Mouse (Mus musculus) heart, adult 9 months (tissue): Measurements from ENCODE around the gene Gm9944.

Source experiments
- DNase-seq, 2 experiments: peaks; one replicate each; pipeline ENCODE4 v3.0.0; 2022; ENCODE audit warnings: low spot score in 2 of 2

Gene Gm9944

DNA sequence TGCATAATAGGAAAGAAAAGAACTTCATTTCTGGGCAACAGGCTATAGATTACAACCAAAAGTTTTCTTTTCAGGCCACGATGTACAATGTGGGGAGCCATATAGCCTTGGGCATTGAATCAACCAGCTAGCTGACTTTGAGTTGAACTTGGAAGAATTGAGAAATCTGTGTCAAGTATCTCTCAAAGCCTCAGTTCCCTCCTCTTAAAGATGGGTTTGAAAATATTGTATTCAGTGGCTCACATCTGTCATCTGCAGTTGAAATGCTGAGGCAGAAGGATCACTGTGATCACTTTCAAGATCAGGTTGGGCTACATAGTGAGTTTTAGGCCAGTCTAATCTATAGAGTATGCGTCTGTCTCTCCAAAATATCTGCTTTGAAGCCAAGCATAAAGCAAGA, at the start of gene Gm9944:
Gene Gm9944, minus strand, starts transcription at position 101 of the 400 bp plus-strand sequence.
- no peak for DNase-seq

DNA sequence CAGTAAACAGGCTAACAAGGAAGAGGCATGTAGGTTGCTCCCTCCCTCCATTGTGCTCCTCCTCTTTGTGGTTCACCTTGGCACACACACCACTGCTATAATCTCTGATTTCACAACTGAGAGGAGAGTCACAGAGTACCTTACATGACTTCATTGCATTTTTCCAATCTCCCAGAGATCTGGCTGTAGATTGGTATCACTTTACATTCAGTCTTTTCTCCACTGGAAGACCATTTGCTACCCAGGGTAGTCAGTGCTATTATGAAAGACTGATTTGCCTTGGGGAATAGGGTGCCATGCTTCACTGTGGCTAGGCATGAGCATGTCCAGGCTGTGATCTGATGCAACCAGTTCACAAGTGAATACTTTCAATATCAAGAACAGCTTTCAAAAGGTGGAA, 40.2 kb upstream of the Gm9944 start:
- DNase-seq, result no peak

DNA sequence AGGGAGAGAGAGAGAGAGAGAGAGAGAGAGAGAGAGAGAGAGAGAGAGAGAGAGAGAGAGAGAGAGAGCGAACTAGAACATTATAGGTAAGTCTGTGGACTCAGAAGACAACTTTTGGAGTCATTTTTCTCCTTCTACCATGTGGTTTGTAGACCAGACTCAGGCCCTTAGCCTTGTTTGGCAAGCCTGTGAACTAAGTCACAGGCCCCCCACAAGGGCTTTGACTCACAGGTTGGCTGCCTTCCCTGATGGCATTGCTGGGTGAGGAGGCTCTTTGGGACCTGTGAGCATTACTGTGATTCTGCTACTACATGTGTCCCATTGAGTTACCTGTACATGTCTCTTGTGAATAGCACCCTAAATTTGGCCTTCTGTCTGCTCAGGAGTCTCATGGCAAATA, 15.0 kb upstream of the Gm9944 start:
- DNase-seq, result no peak

DNA sequence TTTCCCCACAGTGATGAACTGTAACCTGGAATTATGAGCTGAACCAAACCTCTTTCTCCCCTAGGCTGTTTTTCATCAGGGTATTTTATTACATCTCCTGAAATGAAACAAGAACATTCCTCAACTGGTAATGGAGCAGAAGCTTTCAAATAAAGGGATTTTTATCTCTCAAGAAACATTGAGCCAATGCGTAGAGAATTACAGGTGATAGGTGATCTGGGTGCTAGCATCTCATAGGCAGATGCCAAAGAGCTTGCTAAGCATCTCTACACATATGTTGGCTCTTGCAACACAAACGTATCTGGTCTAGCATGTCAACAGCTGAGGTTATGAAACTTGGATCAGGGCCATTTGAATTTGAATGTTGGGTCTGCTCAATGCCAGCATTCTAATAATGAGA, 12.1 kb upstream of the Gm9944 start:
- DNase-seq, result no peak

DNA sequence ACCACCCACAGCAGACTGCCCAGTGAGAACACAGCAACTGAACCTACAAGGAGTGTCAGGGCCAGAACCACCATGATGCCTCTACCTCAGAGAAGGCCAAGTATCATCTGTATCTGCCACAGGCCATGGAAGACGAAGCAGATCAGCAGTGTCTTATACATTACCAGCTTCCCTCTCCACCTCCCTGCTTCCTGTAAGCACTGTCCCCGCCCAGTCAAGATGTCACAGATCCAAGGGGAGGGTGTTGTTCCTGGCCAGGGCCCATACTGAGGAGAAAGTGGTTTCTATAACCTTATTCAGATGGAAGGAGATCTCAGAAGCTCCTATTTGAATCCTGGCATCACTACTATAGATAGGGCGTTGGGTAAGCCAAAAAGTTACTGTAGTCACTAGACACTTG, 10.5 kb upstream of the Gm9944 start, which contains the start of gene Aadacl3:
Gene Aadacl3, minus strand, starts transcription at position 101 of the 400 bp plus-strand sequence.
- DNase-seq, result no peak

DNA sequence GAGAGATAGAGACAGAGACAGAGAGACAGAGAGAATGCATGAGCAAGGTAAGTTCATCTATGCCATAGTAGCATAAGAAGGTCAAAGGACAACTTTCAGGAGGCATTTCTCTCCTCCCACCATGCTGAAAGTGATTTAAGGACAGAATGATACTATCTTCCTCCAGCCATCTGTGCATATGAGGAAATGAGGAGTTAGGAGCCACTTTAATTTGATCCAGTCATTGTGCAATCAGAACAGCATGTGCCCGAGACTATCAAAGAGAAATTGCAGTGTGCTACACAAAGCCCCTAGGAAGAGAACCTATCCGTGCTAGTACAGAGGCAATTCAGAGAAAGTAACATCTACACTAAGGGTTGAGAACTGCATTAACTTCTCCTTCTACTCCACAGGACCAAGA, 4.6 kb downstream of the Gm9944 start:
- no peak for DNase-seq

DNA sequence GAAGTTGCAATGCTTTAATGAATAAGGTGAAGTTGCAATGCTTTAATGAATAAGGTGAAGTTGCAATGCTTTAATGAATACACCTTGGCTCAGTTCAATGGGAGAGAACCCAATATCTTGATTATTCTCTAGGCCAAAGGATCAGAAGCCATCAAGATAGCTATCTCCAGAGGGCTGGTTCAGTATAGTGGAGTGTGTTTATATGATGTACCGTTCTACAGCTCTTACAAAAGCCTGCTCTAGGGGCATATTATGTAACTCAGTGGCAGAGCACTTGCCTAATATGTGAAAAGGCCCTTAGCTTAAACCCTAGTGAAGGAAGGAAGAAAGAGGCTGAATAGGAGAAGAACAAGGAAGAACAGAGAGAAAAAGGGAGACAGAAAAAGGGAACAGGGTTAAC, 11.5 kb downstream of the Gm9944 start:
- DNase-seq, result no peak

DNA sequence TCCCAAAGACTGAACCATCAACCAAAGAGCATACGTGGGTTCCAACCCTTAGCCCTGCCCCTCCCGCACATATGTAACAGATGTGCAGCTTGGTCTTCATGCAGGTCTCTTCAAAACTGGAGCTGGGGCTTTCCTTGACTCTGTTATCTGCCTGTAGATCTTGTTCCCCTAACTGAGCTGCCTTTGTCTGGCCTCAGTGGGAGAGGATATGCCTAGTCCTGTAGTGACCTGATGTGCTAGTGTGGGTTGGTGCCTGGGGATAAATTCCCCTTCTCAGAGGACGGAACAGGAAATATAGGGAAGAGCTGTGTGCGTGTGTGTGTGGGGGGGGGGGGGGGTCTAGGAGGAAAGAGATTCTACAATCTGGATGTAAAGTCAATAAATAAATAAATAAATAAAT, 12.0 kb downstream of the Gm9944 start:
- no peak for DNase-seq

DNA sequence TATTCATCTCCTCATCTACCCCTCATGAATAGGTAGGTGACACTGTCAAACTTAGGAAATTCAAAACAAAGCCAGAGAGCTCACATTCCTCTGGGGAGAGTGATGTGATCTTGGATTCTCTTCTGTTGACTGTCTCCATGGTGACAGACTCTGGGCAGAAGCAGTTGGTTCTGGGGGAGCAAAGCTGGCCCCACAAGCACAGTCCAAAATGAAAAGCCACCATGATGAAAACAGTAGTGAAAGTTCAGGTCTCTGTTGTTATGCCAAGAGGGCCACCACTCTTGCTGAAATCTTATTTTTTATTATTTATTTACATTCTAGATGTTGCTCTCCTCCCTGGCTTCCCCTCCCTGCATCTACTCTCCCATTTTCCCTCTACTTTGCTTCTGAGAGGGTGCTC, 14.4 kb downstream of the Gm9944 start, which contains the start of gene 1700012P22Rik:
Gene 1700012P22Rik, minus strand, starts transcription at position 101 of the 400 bp plus-strand sequence.
- no peak for DNase-seq

DNA sequence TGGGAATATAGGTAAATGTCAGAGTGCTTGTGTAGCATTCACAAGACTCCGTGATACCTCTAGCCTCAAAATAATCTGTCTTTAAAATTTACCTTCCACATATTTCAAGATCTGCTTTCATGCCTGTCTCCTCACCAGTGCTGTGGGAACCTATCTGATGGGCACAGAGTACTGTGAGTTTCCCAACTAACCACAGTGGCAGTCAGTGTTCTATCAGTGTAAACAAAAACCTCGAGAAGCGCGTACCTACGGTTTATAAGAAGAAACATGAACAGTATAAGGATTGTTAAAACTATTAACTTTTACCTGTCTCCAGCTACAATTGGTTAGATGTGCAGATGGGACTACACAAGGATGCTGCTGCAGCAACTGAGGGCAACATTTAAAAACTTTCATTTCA, 19.9 kb downstream of the Gm9944 start:
- no peak for DNase-seq

DNA sequence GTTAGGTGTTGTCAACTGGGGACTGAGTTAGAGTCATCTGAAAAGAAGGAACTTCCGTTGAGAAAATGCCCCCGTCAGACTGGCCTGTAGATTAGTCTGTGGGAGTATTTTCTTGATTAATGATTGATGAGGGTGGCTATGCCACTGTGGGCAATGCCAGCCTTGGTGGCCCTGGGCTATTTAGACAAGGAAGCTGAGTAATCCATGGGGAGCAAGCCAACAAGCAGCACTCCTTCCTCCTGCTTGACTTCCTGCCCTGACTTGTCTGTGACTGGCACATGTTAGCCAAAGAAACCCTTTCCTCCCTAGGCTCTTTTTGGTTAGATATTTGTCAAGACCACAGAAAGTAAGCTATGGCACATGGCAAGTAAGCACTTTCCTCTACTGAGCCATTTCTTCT, 22.4 kb downstream of the Gm9944 start:
- no peak for DNase-seq

DNA sequence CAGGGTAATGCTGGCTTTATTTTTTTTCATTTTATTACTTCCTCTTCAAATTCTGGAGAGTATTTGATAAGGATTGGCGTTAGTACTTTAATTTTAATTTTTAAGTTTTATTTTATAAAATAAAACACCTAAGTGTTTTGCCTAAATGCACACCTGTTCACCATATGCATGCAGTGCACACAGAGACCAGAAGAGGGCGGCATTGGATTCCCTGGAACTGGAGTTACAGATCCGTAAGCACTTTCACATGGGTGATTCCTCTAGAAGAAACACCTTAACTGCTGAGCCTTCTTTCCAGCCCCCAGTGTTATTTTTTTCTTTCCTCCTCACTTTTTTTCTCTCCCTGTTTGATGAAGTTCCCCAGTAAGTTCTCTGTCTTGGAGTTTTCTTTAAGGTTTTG, 24.2 kb downstream of the Gm9944 start:
- no peak for DNase-seq

DNA sequence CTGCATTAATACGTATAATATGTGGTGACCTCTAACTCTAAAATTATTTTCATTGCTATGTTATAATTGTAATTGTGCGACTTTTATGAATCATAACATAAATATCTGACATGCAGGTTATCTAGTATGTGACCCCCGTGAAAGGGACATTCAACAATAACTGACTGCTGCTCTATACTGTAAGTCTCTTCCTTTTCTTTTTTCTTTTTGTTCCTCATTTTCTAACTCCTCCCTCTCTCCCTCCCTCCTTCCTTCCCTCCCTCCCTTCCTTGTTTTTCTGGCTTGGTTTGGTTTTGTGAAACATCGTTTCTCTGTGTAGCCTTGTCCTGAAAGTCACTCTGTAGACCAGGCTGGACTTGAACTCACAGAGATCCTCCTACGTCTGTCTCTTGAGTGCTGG, 28.5 kb downstream of the Gm9944 start:
- DNase-seq, result no peak

DNA sequence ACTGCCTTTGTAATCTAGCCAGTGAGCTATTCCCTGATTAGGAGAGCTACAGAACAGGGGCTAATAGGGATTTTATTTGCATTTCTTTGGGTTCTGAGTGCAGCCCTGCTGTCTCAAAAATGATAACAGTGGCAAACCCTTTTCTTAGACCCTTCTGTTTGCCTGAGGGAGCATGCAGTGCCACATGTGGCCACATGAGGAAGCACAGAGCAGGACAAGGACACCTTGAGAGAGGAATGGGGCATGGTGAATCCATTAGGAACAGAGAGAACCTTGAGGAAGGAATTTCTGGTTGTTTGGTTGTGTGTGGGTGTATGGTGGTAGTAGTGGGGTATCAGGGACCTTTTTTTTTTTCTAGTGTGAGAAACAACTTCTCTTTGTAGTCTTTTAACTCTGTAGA, 32.5 kb downstream of the Gm9944 start:
- DNase-seq, result no peak

DNA sequence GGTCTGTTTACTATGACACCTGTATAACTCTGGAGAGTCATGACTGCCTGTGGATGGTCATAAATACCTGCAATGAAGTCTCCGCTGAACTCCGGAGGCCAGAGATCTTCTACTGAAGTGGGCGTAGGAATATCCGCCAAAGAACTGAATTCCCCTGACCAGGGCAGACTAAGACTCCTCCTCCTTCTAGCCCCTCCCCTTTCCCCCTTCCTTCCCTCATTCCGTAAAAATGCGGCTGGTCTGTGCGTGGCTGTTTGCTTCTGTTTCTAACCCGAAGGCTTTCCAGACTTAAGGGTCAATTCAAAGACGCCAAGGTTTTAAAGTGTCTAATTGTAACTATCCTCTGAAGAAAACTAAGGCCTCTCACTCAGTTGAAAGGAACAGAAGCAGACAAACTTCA, 44.8 kb downstream of the Gm9944 start, which contains the start of gene Pramef12:
Gene Pramef12, minus strand, starts transcription at position 175 of the 400 bp plus-strand sequence.
- DNase-seq, result no peak

DNA sequence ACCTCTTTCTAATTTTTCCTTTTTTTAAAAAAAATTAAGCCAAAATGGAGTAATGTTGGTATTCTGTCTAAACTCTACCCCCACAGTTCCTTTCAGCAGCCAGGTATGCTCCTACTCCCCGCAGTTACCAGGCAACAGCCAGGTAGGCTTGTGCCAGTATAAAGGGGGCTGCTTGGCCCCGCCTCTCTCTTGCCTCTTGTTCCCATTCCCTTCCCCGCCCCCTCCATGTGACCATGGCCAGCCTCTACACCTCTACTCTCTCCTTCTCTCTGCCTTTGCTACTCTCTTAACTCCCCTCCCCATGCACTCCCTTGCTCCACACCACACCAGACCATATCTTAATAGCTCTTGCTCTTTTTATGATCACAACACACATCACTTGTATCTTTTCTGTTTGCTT, 46.9 kb downstream of the Gm9944 start:
- no peak for DNase-seq

DNA sequence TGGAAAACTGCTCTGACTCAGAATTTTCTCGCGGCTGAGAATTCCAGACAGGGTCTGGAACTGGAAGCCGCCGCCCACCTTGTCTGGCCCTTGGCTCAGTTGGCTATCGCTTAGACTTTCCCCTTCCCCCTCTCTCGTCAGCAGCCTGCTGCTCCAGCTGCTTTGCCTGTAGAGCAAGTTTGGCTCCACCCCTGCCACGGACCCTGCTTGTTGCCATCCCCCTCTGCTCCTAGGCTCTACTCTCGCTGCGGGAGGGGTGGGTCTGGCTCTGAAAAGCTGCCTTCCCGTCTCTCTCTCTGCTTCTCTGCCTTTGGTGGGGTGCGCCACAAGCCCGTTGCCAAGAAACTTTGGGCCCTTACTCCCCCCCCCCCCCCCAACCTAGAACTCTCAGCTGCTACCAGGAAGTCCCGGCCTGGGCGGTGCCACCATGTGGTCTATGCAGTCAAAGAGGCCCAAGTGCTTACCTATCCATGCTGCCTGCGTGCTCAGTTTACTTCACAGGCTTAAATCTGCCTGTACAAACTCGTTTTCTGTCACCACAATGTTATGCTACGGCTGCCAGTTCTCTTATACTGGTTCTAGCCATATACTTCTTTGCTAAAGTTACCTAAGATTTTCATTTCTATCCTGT, 48.5 kb downstream of the Gm9944 start:
- DNase-seq, result no peak
